Mouse (Mus musculus): Measurements from ENCODE around the gene Nsfl1c.

GRCm38 (mm10) chr2:151513525-151514285 lies 19.7 kb downstream of the Nsfl1c start:
- TF ChIP-seq ZC3H11A (IDR thresholded peaks at IDR 0.05; ENCODE audit: borderline replicate concordance, low read depth, low read length) (no peak), CHD2 (IDR thresholded peaks at IDR 0.05; ENCODE audit: low read depth, low read length) (no peak)

Data from ES-E14 (cell line).